Mouse (Mus musculus) T-helper 1 cell (primary cell): Measurements from ENCODE around the gene Ube2j1.
"Not testable (repeated sequence)": the region's sequence is repeated elsewhere in the genome, so short reads cannot be mapped to it uniquely, and the experiment has no call there.

Experiments used
- in situ Hi-C: fragments of 300-600 bp; cut with MboI, MseI; formaldehyde crosslinking; loops from one replicate; pipeline ENCODE4 v1.15.1; 2025; ENCODE audit warnings: high pct_unique_total_duplicates

Ube2j1 gene

GRCm38 (mm10) chr4:33031195-33031960 is at the start of gene Ube2j1:
Gene Ube2j1, plus strand, starts transcription at chr4:33031416.
- in situ Hi-C loops: no loop called here

GRCm38 (mm10) chr4:32981617-32982016 is 49.6 kb upstream of the Ube2j1 start:
- in situ Hi-C loops: no loop called here

- in situ Hi-C loops: no loop called here
Observed at GRCm38 (mm10) chr4:32982041-32982715, 49.0 kb upstream of the Ube2j1 start.

- in situ Hi-C loops: no loop called here
Observed at GRCm38 (mm10) chr4:32982716-32983175, 48.5 kb upstream of the Ube2j1 start, which contains the start of gene Rragd. Gene Rragd, plus strand, starts transcription at chr4:32983037.

- in situ Hi-C loops: no loop called here
Observed at GRCm38 (mm10) chr4:32983176-32984155, 47.8 kb upstream of the Ube2j1 start.

GRCm38 (mm10) chr4:32984242-32984641 is 47.0 kb upstream of the Ube2j1 start:
- in situ Hi-C loops: no loop called here

GRCm38 (mm10) chr4:32984801-32985675 is 46.2 kb upstream of the Ube2j1 start:
- in situ Hi-C loops: no loop called here

- in situ Hi-C loops: no loop called here
Observed at GRCm38 (mm10) chr4:32985684-32986083, 45.5 kb upstream of the Ube2j1 start.

- in situ Hi-C loops: no loop called here
Observed at GRCm38 (mm10) chr4:32987006-32987405, 44.2 kb upstream of the Ube2j1 start.

GRCm38 (mm10) chr4:32989346-32989745 is 41.9 kb upstream of the Ube2j1 start:
- in situ Hi-C loops: no loop called here

GRCm38 (mm10) chr4:32994168-32994567 is 37.0 kb upstream of the Ube2j1 start:
- in situ Hi-C loops: loop anchor here (10.0 kb wide), 1 partner anchor 121 kb away; no protein-coding TSS in a partner anchor

- in situ Hi-C loops: loop anchor here (10.0 kb wide), 1 partner anchor 119 kb away; no protein-coding TSS in a partner anchor
Observed at GRCm38 (mm10) chr4:32996083-32996482, 35.1 kb upstream of the Ube2j1 start.

- in situ Hi-C loops: loop anchor here (10.0 kb wide), 1 partner anchor 117 kb away; no protein-coding TSS in a partner anchor
Observed at GRCm38 (mm10) chr4:32997571-32997970, 33.6 kb upstream of the Ube2j1 start.

GRCm38 (mm10) chr4:32998996-32999395 is 32.2 kb upstream of the Ube2j1 start:
- in situ Hi-C loops: loop anchor here (10.0 kb wide), 1 partner anchor 116 kb away; no protein-coding TSS in a partner anchor

GRCm38 (mm10) chr4:33002081-33002480 is 29.1 kb upstream of the Ube2j1 start:
- in situ Hi-C loops: no loop called here

- in situ Hi-C loops: not testable (repeated sequence)
Observed at GRCm38 (mm10) chr4:33005595-33006470, 25.4 kb upstream of the Ube2j1 start.

GRCm38 (mm10) chr4:33006844-33007243 is 24.4 kb upstream of the Ube2j1 start:
- in situ Hi-C loops: no loop called here

GRCm38 (mm10) chr4:33007443-33008217 is 23.6 kb upstream of the Ube2j1 start:
- in situ Hi-C loops: no loop called here
